Mouse (Mus musculus) spleen, adult 12 weeks (tissue): Measurements from ENCODE around the gene Rsph10b.
"Not testable (repeated sequence)": the region's sequence is repeated elsewhere in the genome, so short reads cannot be mapped to it uniquely, and the experiment has no call there.

ENCODE experiments used
- DNase-seq: peaks from one replicate; pipeline ENCODE4 v3.0.0; 2022; ENCODE audit warnings: low spot score

Gene Rsph10b

GRCm38 (mm10) chr5:143993260-143993659, 60.4 kb downstream of the Rsph10b start:
- DNase-seq: no peak

- DNase-seq: no peak
Observed at GRCm38 (mm10) chr5:143993849-143994248, 61.0 kb downstream of the Rsph10b start.

GRCm38 (mm10) chr5:143994632-143995365, 62.0 kb downstream of the Rsph10b start:
- no peak for DNase-seq

GRCm38 (mm10) chr5:143999409-143999808, 66.6 kb downstream of the Rsph10b start:
- DNase-seq: no peak

- DNase-seq: no peak
Observed at GRCm38 (mm10) chr5:144002461-144003192, 69.8 kb downstream of the Rsph10b start.

- not testable (repeated sequence) for DNase-seq
Observed at GRCm38 (mm10) chr5:144013366-144014134, 80.7 kb downstream of the Rsph10b start.

GRCm38 (mm10) chr5:144014551-144015311, 81.9 kb downstream of the Rsph10b start, which contains the start of gene Ccz1:
TSS of gene Ccz1 (minus strand) at chr5:144014877.
- DNase-seq: peak; percentile 73

GRCm38 (mm10) chr5:144015312-144015650, 82.4 kb downstream of the Rsph10b start:
- DNase-seq: no peak

GRCm38 (mm10) chr5:144015845-144016244, 83.0 kb downstream of the Rsph10b start:
- no peak for DNase-seq

- no peak for DNase-seq
Observed at GRCm38 (mm10) chr5:144026620-144027263, 93.9 kb downstream of the Rsph10b start, which contains the start of gene Ocm. TSS of gene Ocm (minus strand) at chr5:144026670.

GRCm38 (mm10) chr5:144032491-144032890, 99.7 kb downstream of the Rsph10b start:
- no peak for DNase-seq

GRCm38 (mm10) chr5:144034567-144034966, 101.7 kb downstream of the Rsph10b start:
- no peak for DNase-seq
